Mouse (Mus musculus) spleen, adult 2 months (tissue): ENCODE results near the gene Ccdc88c.

Source experiments
- CTCF ChIP-seq: fragments of 200-500 bp; IDR thresholded peaks from 2 replicates; pipeline ENCODE4 v1.5.1; 2011; ENCODE audit warnings: mild to moderate bottlenecking, inconsistent platforms; ENCODE audit not compliant: insufficient read depth, insufficient read length, insufficient replicate concordance; ENCODE audit errors: extremely low read depth
- POLR2A ChIP-seq: fragments of 200-500 bp; IDR thresholded peaks from 2 replicates; pipeline ENCODE4 v1.6.1; 2011; ENCODE audit warnings: low read depth, low read length, inconsistent platforms

- TF ChIP-seq CTCF (no peak), POLR2A (no peak)
Observed at GRCm38 (mm10) chr12:100907598-100908297, 121.1 kb downstream of the Ccdc88c start, which contains the start of gene Gpr68.
